Mouse (Mus musculus): ENCODE measurements around the gene Ahnak. TPM values are rescaled to one million over a fixed set of nuclear protein-coding genes. Genes with fewer than 3 reads are reported as not detected.
"Not testable (repeated sequence)": the region's sequence is repeated elsewhere in the genome, so short reads cannot be mapped to it uniquely, and the experiment has no call there.

The Ahnak gene
- polyA plus RNA-seq, 1 experiment from 2014 or later, result 3.5 TPM

DNA sequence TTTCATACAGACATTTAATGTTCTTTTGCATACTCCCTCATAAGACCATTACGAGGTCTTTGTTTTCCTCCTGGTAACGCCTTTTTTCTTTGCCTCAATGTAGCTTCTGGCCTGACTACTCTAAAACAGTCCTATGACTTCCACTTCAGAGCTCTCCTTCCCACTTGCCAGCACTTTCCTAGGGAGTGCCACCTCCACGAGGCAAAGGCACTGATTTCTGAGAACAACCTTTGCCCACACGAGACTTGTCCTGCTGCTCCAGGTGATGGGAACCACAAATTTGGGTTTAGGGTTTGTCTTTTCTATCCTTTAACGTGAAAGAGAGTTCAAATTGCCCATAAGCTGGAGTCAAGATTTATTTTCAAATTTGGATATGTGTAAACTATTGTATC, 22.9 kb upstream of the Ahnak start:
- Histone ChIP-seq H3K27ac (ENCODE audit: low read depth, low read length) (peak overlapping the region; percentile 67), H3K4me3 (ENCODE audit: low read length) (peak overlapping the region; percentile 72), H3K9ac (ENCODE audit: low read depth, low read length) (peak overlapping the region; percentile 53), H3K4me2 (ENCODE audit: low read length) (peak overlapping the region; percentile 49), H3K9me3 (ENCODE audit: control insufficient read depth, low read length) (no peaks in the 10 kb centered on the region), H3K27me3 (replicated peaks; ENCODE audit: control insufficient read depth, insufficient read depth, low read length) (no peaks in the 10 kb centered on the region), H3K4me1 (ENCODE audit: control insufficient read depth, insufficient read depth, low read depth, low read length) (peaks cover 12% of the 10 kb centered on the region), H3K36me3 (ENCODE audit: control insufficient read depth, insufficient read depth, low read length) (peaks cover 46% of the 10 kb centered on the region)
- ATAC-seq, result no peak
- 40% methylated on average over 5 of the region's 5 CpGs for WGBS

DNA sequence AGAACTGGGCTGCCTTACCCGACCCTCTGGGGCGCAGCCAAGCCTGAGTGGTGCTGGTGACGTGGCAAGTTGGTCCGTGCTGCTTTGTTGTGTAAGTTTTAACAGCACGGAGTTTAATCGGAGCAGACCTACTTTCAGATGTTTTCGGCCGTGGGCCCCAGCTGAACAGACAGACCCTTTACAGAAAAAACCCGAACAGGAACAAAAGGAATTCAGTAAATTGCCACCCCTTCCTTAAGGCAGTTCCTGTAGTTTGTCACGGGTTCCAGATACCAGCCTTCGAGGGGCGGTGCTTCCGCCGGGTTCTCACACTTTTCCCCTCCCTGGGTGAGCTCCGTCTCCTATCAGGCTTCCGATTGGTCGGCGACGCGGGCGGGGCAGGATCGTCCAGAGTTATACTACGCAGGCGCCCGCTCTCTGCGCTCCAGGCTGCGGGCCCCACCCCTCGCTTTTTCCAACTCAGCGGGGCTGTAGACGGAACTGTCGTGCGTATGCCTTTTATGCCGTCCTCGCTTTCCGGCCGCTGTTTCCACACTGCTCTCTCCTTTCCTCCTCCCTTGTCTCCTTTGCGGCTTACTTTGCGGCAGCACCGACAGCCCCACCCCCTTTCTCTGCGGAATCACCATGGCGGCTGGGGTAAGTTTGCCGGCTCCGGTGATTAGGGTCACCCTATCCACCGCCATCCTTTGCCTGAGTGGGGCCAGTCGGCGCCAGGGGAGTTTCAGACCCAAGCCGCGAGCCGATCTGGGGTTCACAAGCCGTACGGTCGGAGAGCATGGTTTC, 22.3 kb upstream of the Ahnak start, which contains the start of gene Eef1g:
TSS of gene Eef1g (plus strand) at position 452 of the 783 bp plus-strand sequence.
- Histone ChIP-seq H3K27ac (ENCODE audit: low read depth, low read length) (peak within 1 kb of the TSS; percentile 81), H3K4me1 (ENCODE audit: control insufficient read depth, insufficient read depth, low read depth, low read length) (peaks cover 12% of the 10 kb centered on the region), H3K27me3 (replicated peaks; ENCODE audit: control insufficient read depth, insufficient read depth, low read length) (no peaks in the 10 kb centered on the region), H3K9me3 (ENCODE audit: control insufficient read depth, low read length) (no peaks in the 10 kb centered on the region), H3K4me2 (ENCODE audit: low read length) (peak within 1 kb of the TSS; percentile 71), H3K36me3 (ENCODE audit: control insufficient read depth, insufficient read depth, low read length) (peaks cover 44% of the 10 kb centered on the region), H3K4me3 (ENCODE audit: low read length) (peak within 1 kb of the TSS; percentile 72), H3K9ac (ENCODE audit: low read depth, low read length) (peak within 1 kb of the TSS; percentile 86)
- ATAC-seq, result peak; percentile 99
- under 1% methylated on average over 52 of the region's 52 CpGs for WGBS

DNA sequence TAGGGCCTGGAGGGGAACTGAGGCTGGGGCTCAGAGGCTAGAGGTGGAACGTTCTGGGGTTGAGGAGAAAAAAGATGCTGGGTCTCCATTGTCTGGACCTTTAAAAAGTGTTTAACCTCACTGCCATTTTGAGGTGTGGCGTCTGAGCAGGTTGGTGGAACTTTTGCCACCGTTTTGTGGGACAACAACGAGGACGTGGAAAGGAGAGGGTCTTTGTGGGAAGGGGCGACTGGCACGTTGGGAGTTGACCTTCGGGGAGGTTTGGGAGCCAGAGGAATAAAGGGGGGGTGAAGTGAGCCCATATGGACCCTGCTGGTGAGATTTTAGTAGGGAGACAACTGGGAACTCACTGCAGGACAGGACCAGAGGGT, 21.7 kb upstream of the Ahnak start:
- ATAC-seq, result no peak; the same call in 1 of the 2 replicates
- Histone ChIP-seq H3K9me3 (ENCODE audit: control insufficient read depth, low read length) (no peaks in the 10 kb centered on the region), H3K9ac (ENCODE audit: low read depth, low read length) (peak overlapping the region; percentile 86), H3K27ac (ENCODE audit: low read depth, low read length) (peak overlapping the region; percentile 81), H3K4me1 (ENCODE audit: control insufficient read depth, insufficient read depth, low read depth, low read length) (peaks cover 12% of the 10 kb centered on the region), H3K4me2 (ENCODE audit: low read length) (peak overlapping the region; percentile 71), H3K36me3 (ENCODE audit: control insufficient read depth, insufficient read depth, low read length) (peaks cover 43% of the 10 kb centered on the region), H3K27me3 (replicated peaks; ENCODE audit: control insufficient read depth, insufficient read depth, low read length) (no peaks in the 10 kb centered on the region), H3K4me3 (ENCODE audit: low read length) (peak overlapping the region; percentile 72)
- WGBS, result under 1% methylated on average over 8 of the region's 8 CpGs

DNA sequence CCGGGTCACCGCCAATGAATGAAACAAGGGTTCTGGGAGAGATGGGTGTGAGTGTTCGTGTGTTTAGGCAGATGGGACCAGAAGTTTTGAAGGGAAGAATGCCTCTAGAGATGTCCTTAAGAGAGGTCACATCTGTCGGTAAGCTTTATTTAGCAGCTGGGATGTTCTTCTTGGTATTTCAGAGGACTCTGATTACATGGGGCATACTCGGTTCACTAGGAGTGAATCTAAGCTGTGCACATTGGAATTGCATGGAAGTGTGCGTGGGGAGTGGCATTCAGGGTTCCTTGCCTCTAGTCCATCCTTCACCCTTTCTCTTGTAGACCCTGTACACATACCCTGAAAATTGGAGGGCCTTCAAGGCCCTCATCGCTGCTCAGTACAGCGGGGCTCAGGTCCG, 21.2 kb upstream of the Ahnak start:
- peak overlapping the region; percentile 71 for H3K4me2 ChIP-seq (ENCODE audit: low read length)
- H3K9me3 ChIP-seq (ENCODE audit: control insufficient read depth, low read length), result no peaks in the 10 kb centered on the region
- 1% methylated on average over 7 of the region's 9 CpGs for WGBS
- no peaks in the 10 kb centered on the region for H3K27me3 ChIP-seq (replicated peaks; ENCODE audit: control insufficient read depth, insufficient read depth, low read length)
- ATAC-seq, result no peak
- H3K9ac ChIP-seq (ENCODE audit: low read depth, low read length), result peak overlapping the region; percentile 86
- H3K4me1 ChIP-seq (ENCODE audit: control insufficient read depth, insufficient read depth, low read depth, low read length), result peaks cover 12% of the 10 kb centered on the region
- peak overlapping the region; percentile 72 for H3K4me3 ChIP-seq (ENCODE audit: low read length)
- peak overlapping the region; percentile 81 for H3K27ac ChIP-seq (ENCODE audit: low read depth, low read length)
- peaks cover 43% of the 10 kb centered on the region for H3K36me3 ChIP-seq (ENCODE audit: control insufficient read depth, insufficient read depth, low read length)

DNA sequence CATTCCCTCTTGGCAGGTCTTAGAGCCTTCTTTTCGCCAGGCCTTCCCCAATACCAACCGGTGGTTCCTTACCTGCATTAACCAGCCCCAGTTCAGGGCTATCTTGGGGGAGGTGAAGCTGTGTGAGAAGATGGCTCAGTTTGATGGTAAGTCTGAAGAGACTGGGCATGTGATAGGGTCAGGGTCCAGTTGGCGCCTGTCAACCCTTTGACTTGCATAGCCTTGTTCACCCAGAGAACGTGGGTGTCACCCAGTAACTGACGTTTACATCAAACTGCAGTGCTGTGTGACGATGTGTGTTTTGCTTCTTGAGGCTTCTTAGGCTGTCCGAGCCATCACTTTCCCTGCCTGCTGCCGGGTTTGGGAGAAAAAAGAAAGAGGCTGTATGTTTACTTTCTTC, 16.6 kb upstream of the Ahnak start:
- not testable (repeated sequence) for H3K27ac ChIP-seq (ENCODE audit: low read depth, low read length); H3K27me3 ChIP-seq (replicated peaks; ENCODE audit: control insufficient read depth, insufficient read depth, low read length); H3K9me3 ChIP-seq (ENCODE audit: control insufficient read depth, low read length); H3K4me2 ChIP-seq (ENCODE audit: low read length); ATAC-seq; H3K4me3 ChIP-seq (ENCODE audit: low read length); H3K9ac ChIP-seq (ENCODE audit: low read depth, low read length); H3K4me1 ChIP-seq (ENCODE audit: control insufficient read depth, insufficient read depth, low read depth, low read length)
- 90% methylated on average over 8 of the region's 8 CpGs for WGBS
- H3K36me3 ChIP-seq (ENCODE audit: control insufficient read depth, insufficient read depth, low read length), result peaks cover 53% of the 10 kb centered on the region

DNA sequence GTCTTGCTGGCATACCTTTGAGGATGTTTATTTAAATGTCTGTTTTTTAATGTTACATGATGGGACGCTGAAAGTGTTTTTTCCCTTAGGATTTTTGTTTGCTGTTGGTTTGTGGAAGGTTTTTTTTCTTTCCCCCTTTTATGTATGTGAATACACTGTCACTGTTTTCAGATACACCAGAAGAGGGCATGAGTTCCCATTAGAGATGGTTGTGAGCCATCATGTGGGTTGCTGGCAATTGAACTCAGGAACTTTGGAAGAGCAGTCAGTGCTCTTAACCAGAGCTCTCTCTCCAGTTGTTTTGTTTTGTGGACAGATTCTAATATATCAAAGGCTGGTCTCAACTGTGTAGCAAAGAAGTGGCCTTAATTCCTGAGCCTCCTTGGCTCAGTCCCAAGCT, 14.4 kb upstream of the Ahnak start:
- WGBS, result 93% methylated on average over 1 of the region's 1 CpGs
- Histone ChIP-seq H3K4me2 (ENCODE audit: low read length) (no peak overlapping the region), H3K4me3 (ENCODE audit: low read length) (no peak overlapping the region), H3K27ac (ENCODE audit: low read depth, low read length) (no peak overlapping the region), H3K9ac (ENCODE audit: low read depth, low read length) (no peak overlapping the region), H3K36me3 (ENCODE audit: control insufficient read depth, insufficient read depth, low read length) (peaks cover 70% of the 10 kb centered on the region), H3K9me3 (ENCODE audit: control insufficient read depth, low read length) (no peaks in the 10 kb centered on the region), H3K4me1 (ENCODE audit: control insufficient read depth, insufficient read depth, low read depth, low read length) (no peaks in the 10 kb centered on the region), H3K27me3 (replicated peaks; ENCODE audit: control insufficient read depth, insufficient read depth, low read length) (no peaks in the 10 kb centered on the region)
- ATAC-seq, result no peak

DNA sequence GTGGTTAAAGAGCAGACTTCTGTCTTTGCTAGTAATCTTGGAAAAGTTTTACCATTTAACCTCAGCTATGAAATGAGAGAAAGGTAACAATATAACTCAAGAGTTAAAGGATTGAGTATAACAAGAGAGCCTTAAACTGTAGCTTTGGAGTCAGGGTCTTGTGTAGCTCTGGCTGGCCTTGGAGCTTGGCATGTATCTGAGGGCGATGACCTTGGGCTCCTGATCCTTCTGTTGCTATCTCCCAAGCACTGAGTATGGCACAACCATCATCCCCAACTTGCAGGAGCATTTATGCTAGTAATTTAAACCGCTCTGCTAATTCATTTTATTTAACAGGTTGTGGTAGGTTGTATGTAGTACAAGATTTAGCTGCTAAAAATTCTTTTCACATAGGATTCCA, 13.6 kb upstream of the Ahnak start:
- H3K9ac ChIP-seq (ENCODE audit: low read depth, low read length), result no peak overlapping the region
- ATAC-seq, result no peak
- no peak overlapping the region for H3K4me3 ChIP-seq (ENCODE audit: low read length)
- H3K36me3 ChIP-seq (ENCODE audit: control insufficient read depth, insufficient read depth, low read length), result peaks cover 69% of the 10 kb centered on the region
- 100% methylated on average over 2 of the region's 2 CpGs for WGBS
- H3K4me2 ChIP-seq (ENCODE audit: low read length), result no peak overlapping the region
- no peak overlapping the region for H3K27ac ChIP-seq (ENCODE audit: low read depth, low read length)
- no peaks in the 10 kb centered on the region for H3K9me3 ChIP-seq (ENCODE audit: control insufficient read depth, low read length)
- no peaks in the 10 kb centered on the region for H3K4me1 ChIP-seq (ENCODE audit: control insufficient read depth, insufficient read depth, low read depth, low read length)
- H3K27me3 ChIP-seq (replicated peaks; ENCODE audit: control insufficient read depth, insufficient read depth, low read length), result no peaks in the 10 kb centered on the region

DNA sequence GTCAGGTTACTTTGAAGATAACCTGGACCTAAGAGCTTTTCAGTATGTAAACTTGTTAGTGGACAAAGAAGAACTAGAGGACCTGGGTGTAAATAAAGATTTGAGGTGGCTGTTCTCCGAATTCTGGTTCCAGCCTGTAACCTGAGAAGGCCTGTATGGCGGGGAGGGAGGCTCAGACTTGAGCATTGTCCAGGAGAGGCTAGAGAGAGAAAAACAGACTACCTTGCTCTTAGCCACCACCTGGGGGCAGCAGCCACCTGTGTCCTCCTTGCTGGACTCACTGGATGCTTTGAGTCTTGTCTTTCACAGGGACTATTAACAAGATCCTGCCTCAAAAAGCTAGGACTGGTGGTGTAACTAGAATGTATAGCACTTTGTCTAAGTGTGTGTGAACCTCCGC, 12.5 kb upstream of the Ahnak start:
- Histone ChIP-seq H3K27me3 (replicated peaks; ENCODE audit: control insufficient read depth, insufficient read depth, low read length) (no peaks in the 10 kb centered on the region), H3K9me3 (ENCODE audit: control insufficient read depth, low read length) (no peaks in the 10 kb centered on the region), H3K36me3 (ENCODE audit: control insufficient read depth, insufficient read depth, low read length) (peaks cover 59% of the 10 kb centered on the region), H3K27ac (ENCODE audit: low read depth, low read length) (no peak overlapping the region), H3K4me3 (ENCODE audit: low read length) (no peak overlapping the region), H3K9ac (ENCODE audit: low read depth, low read length) (no peak overlapping the region), H3K4me2 (ENCODE audit: low read length) (no peak overlapping the region), H3K4me1 (ENCODE audit: control insufficient read depth, insufficient read depth, low read depth, low read length) (no peaks in the 10 kb centered on the region)
- 60% methylated on average over 3 of the region's 3 CpGs for whole genome bisulfite sequencing
- peak; percentile 62; the same call in 1 of the 2 replicates for ATAC-seq

DNA sequence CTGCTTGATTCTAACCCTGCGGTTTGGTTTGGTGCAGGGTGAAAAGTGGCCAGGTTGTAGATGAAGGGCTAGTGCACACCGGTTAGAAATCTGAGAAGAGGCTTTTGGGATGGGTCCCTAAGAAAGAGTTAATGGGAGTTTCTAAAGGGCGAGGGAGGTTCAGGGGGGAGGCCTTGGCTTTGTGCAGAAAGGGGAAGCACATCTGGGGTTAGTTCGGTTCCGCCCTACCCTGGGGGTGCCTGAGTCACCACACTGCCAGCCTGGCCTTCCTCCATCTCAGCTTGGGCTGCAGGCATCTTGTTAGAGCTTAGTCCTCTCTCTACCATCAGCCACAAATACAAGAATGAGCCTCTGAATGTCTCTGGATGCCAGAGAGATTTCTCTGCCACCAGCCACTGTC, 8.3 kb upstream of the Ahnak start:
- ATAC-seq, result no peak
- no peak overlapping the region for H3K9ac ChIP-seq (ENCODE audit: low read depth, low read length)
- peaks cover 20% of the 10 kb centered on the region for H3K4me1 ChIP-seq (ENCODE audit: control insufficient read depth, insufficient read depth, low read depth, low read length)
- H3K27me3 ChIP-seq (replicated peaks; ENCODE audit: control insufficient read depth, insufficient read depth, low read length), result no peaks in the 10 kb centered on the region
- WGBS, result 59% methylated on average over 5 of the region's 5 CpGs
- H3K27ac ChIP-seq (ENCODE audit: low read depth, low read length), result no peak overlapping the region
- H3K36me3 ChIP-seq (ENCODE audit: control insufficient read depth, insufficient read depth, low read length), result peaks cover 27% of the 10 kb centered on the region
- H3K4me2 ChIP-seq (ENCODE audit: low read length), result no peak overlapping the region
- H3K9me3 ChIP-seq (ENCODE audit: control insufficient read depth, low read length), result no peaks in the 10 kb centered on the region
- no peak overlapping the region for H3K4me3 ChIP-seq (ENCODE audit: low read length)

All from hindbrain, embryonic 16.5 days (tissue).